Mouse (Mus musculus): Measurements from ENCODE around the gene Hoxa7. TPM values are rescaled to one million over a fixed set of nuclear protein-coding genes. Genes with fewer than 3 reads are reported as not detected.

The Hoxa7 gene
- total RNA-seq, 2 experiments from 2014 or later: 3.8 to 8.4 TPM

- no peak for ATAC-seq (replicated peaks; ENCODE audit: low FRiP score, poor library complexity, severe bottlenecking)
These were observed 4.8 kb downstream of the Hoxa7 start for GRCm38 (mm10) chr6:52216691-52217458.

DNA sequence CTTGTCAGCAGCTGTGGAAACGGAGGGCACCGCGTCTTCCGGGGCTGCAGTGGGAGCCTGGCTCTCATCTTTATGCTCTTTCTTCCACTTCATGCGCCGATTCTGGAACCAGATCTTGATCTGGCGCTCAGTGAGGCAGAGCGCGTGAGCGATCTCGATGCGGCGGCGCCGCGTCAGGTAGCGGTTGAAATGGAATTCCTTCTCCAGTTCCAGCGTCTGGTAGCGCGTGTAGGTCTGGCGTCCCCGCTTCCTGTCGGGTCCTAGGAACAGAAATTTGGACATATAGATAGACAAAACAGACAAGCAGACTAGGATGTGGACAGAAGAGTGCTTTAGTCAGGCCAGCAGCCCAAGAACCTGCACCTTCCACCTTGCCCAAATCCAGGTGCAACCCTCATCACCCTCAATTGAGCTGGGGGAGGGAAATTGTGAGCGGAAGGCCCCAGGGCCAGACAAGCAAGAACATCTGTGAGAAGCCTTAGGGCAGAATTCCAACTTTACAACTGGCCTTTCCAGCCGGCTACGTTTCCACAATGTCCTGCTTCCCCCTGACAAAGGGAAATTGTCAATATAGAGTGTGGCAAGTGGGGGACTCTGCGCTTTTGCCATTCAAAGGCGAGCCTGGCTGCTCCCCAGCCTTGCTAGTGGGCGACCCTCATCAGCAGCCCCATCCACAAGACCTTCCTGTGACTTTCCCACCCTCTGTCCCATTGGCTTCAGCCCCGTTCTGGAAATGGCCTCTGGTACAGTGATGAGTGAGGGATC lies 5.7 kb downstream of the Hoxa7 start:
- no peak for ATAC-seq (replicated peaks; ENCODE audit: low FRiP score, poor library complexity, severe bottlenecking)

DNA sequence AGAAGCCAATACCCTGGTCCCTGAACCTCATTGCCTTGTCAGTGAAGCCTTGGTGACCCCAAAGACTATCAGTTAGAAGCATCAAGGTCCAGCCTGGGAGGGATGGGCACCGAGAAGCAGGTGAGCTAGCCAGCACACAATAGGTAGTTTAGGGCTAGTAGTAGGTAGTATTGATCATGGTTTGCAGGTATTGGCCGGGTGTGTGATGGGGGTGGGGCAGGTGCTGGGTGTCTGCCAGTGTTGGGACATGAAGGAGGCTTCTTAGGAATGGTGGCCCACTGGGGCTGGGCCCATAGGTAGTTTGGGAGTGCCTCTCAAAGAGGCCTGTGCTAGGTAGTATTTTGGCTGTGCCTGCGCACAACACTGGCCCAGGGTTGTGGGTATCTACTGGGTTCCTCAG lies 6.6 kb downstream of the Hoxa7 start:
- no peak for ATAC-seq (replicated peaks; ENCODE audit: low FRiP score, poor library complexity, severe bottlenecking)

DNA sequence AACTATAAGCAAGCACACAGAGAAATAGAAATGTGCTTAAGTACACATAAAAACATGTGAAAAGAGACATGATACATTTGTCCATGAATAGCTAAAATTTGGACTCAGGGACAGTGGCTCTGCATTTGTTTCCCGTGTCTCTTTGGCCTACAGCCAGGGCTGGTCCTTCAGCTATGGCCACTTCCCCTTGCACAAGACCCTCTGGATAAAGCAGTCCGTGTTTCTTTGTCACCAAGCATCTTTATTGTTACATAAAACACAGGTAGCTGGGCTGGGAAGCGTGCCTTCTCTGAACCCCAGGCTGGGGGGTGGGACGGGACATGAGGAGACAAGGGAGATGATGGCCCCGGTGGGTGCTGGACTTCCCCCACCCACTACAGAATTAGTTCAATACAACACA lies 7.4 kb downstream of the Hoxa7 start:
- no peak for ATAC-seq (replicated peaks; ENCODE audit: low FRiP score, poor library complexity, severe bottlenecking)

- ATAC-seq (replicated peaks; ENCODE audit: low FRiP score, poor library complexity, severe bottlenecking): no peak
These were observed 8.3 kb downstream of the Hoxa7 start, which contains the start of the genes Hoxa3 and Gm28308 for GRCm38 (mm10) chr6:52213119-52213986. TSS of gene Hoxa3 (minus strand) at chr6:52213336. TSS of gene Gm28308 (minus strand) at chr6:52213339.

DNA sequence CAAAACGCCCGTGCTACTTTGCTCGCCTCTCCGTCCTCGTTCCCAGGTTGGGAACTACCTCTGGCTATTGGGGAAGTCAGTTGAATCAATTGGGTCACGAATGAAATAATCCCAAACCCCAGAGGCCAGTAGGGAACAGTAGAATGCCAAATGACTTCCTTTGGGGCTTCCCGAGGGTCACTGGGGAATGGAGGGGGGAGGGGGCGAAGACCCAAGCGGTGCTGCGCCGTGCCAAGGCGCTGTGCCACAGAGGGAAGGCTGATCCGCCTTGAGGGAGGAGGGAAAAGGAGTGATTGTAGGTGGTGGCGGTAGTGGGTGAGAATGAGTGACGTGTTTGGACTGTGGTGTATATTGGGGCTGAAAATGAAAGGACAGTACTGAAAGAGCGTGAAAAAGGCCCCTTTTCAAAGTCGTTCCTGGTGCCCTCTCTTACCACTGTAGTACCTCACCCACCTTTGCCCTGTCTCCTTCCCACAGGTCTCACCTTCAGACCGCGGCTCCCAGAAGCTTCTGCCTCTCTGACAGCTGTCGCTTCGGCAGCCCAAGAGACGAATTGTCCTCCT lies 9.0 kb downstream of the Hoxa7 start:
- ATAC-seq (replicated peaks; ENCODE audit: low FRiP score, poor library complexity, severe bottlenecking): no peak

- no peak for ATAC-seq (replicated peaks; ENCODE audit: low FRiP score, poor library complexity, severe bottlenecking)
These were observed 9.7 kb downstream of the Hoxa7 start for GRCm38 (mm10) chr6:52211961-52212360.

GRCm38 (mm10) chr6:52211170-52211935 lies 10.3 kb downstream of the Hoxa7 start:
- no peak for ATAC-seq (replicated peaks; ENCODE audit: low FRiP score, poor library complexity, severe bottlenecking)

- no peak for ATAC-seq (replicated peaks; ENCODE audit: low FRiP score, poor library complexity, severe bottlenecking)
These were observed 12.0 kb downstream of the Hoxa7 start for GRCm38 (mm10) chr6:52209685-52210046.

- no peak for ATAC-seq (replicated peaks; ENCODE audit: low FRiP score, poor library complexity, severe bottlenecking)
These were observed 12.6 kb downstream of the Hoxa7 start for GRCm38 (mm10) chr6:52208868-52209684.

GRCm38 (mm10) chr6:52208072-52208867 lies 13.4 kb downstream of the Hoxa7 start, which contains the start of gene Hoxa6:
TSS of gene Hoxa6 (minus strand) at chr6:52208722.
- ATAC-seq (replicated peaks; ENCODE audit: low FRiP score, poor library complexity, severe bottlenecking): no peak

DNA sequence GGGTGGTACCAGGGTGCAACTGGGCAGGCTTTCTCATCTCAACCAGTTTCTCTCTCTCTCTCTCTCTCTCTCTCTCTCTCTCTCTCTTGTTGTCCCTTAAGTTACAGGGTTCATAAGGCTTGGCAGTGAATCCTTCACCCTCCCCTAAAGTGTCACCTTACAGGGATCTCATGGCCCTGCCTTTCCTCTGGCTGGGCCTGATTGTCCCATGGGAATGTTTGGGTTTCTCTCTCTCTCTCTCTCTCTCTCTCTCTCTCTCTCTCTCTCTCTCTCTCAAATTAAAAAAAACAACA lies 14.0 kb downstream of the Hoxa7 start:
- ATAC-seq (replicated peaks; ENCODE audit: low FRiP score, poor library complexity, severe bottlenecking): no peak

GRCm38 (mm10) chr6:52206882-52207683 lies 14.6 kb downstream of the Hoxa7 start:
- no peak for ATAC-seq (replicated peaks; ENCODE audit: low FRiP score, poor library complexity, severe bottlenecking)

- ATAC-seq (replicated peaks; ENCODE audit: low FRiP score, poor library complexity, severe bottlenecking): no peak
These were observed 15.7 kb downstream of the Hoxa7 start for GRCm38 (mm10) chr6:52205638-52206621.

GRCm38 (mm10) chr6:52205221-52205620 lies 16.4 kb downstream of the Hoxa7 start:
- no peak for ATAC-seq (replicated peaks; ENCODE audit: low FRiP score, poor library complexity, severe bottlenecking)

Data from erythroid progenitor cell, adult 5-6 weeks (primary cell).